Mouse (Mus musculus) kidney, postnatal 0 days (tissue): ENCODE results near the gene Tor1b. TPM values are rescaled to one million over a fixed set of nuclear protein-coding genes. Genes with fewer than 3 reads are reported as not detected.
"Not testable (repeated sequence)": the region's sequence is repeated elsewhere in the genome, so short reads cannot be mapped to it uniquely, and the experiment has no call there.

Source experiments
- ATAC-seq: fragments of 200-750 bp; cut with Nextera tagmentation; replicated peaks from 2 replicates; pipeline ENCODE4 v1.8.0; 2017; ENCODE audit warnings: low read depth, moderate number of reproducible peaks, moderate TSS enrichment, moderate library complexity; ENCODE audit not compliant: low FRiP score
- DNase-seq: peaks from one replicate; pipeline ENCODE4 v3.0.0-alpha.2; 2016; ENCODE audit warnings: low spot score
- H3K27ac ChIP-seq: fragments of 300-500 bp; sonication (generic); 2 replicates; pipeline ENCODE4 v1.5.1; 2014; ENCODE audit warnings: mild to moderate bottlenecking
- H3K27me3 ChIP-seq: fragments of 300-500 bp; sonication (generic); 2 replicates; pipeline ENCODE4 v1.6.1; 2014; ENCODE audit warnings: low read length, mixed read lengths; ENCODE audit not compliant: insufficient read depth
- H3K36me3 ChIP-seq: fragments of 300-500 bp; sonication (generic); 2 replicates; pipeline ENCODE4 v1.6.1; 2014; ENCODE audit warnings: low read length, mixed read lengths; ENCODE audit not compliant: insufficient read depth
- H3K4me1 ChIP-seq: fragments of 300-500 bp; sonication (generic); replicated peaks from 2 replicates; pipeline ENCODE4 v1.6.1; 2014; ENCODE audit warnings: antibody characterized with exemption, low read length, mixed read lengths; ENCODE audit not compliant: insufficient read depth
- H3K4me2 ChIP-seq: fragments of 300-500 bp; sonication (generic); 2 replicates; pipeline ENCODE4 v1.6.1; 2014; ENCODE audit warnings: mild to moderate bottlenecking, low read length, moderate library complexity, mixed read lengths
- H3K4me3 ChIP-seq: fragments of 300-500 bp; sonication (generic); replicated peaks from 2 replicates; pipeline ENCODE4 v1.5.1; 2014; ENCODE audit warnings: low read depth, low read length
- H3K9ac ChIP-seq: fragments of 300-500 bp; sonication (generic); 2 replicates; pipeline ENCODE4 v1.6.1; 2014; ENCODE audit warnings: low read depth, low read length
- H3K9me3 ChIP-seq: fragments of 300-500 bp; sonication (generic); replicated peaks from 2 replicates; pipeline ENCODE4 v1.6.1; 2016; ENCODE audit warnings: low read length, inconsistent platforms, mixed read lengths
- CTCF ChIP-seq: IDR thresholded peaks from 2 replicates; pipeline ENCODE4 v1.5.1; 2016; ENCODE audit warnings: antibody characterized with exemption, low read depth, mild to moderate bottlenecking, moderate library complexity
- WGBS: fragments of 180-500 bp; shearing (Covaris S2); extraction: QIAGEN DNeasy Blood & Tissue Kit; methylation state at CpG from one replicate; pipeline ENCODE4 v1.1.7; 2014; 5-methylcytosine and 5-hydroxymethylcytosine counted together
- polyA plus RNA-seq: library from polyadenylated mRNA; unstranded; fragments of >200 nt; fragmentation: Nextera tagmentation; extraction: Ambion mirVana; gene quantifications from 2 replicates; pipeline ENCODE4 v1.2.1, GENCODE M21; 2015

Gene Tor1b
- polyA plus RNA-seq, 1 experiment from 2014 or later: 34.8 TPM

DNA sequence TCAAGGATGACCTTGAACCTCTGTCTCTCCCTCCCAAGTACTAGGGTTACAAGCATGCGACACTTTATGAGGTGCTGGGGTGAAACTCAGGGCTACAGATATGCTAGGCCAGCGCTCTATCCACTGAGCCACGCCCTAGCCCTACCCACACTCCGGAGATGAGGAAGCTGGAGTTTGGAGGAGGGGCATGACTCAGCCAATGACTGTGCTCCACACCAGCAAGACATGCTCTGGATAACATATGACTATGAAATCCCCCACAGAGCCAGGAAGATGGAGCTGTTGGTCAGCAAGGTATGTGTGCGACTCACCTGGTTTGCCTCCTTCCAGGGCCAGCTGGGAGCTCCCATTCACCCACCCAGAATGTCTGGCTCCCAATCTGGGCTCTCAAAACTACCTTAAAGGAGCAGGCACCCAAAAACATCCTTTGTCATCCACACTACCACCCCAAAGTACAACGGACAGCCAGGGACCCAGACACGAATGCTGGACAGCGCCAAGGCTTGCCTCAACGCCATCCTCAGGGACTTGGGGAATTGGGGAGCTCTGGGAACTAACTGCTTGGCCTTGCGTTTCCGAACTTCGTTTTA, 23.8 kb upstream of the Tor1b start:
- no peaks in the 10 kb centered on the region for H3K36me3 ChIP-seq
- peaks cover 12% of the 10 kb centered on the region; the same call in 1 of the 2 replicates for H3K4me1 ChIP-seq
- H3K9me3 ChIP-seq: no peaks in the 10 kb centered on the region
- H3K4me2 ChIP-seq: peak overlapping the region; percentile 52
- no peak for TF ChIP-seq CTCF
- no peaks in the 10 kb centered on the region for H3K27me3 ChIP-seq
- 24% methylated on average over 12 of the region's 12 CpGs for WGBS
- H3K27ac ChIP-seq: no peak overlapping the region
- H3K9ac ChIP-seq: 0 out of 2 replicates have a peak overlapping the region, but pooled peaks have one; percentile 23
- no peak for DNase-seq
- H3K4me3 ChIP-seq: no peak overlapping the region
- 0 out of 2 replicates have a peak, but pooled peaks have one; percentile 59 for ATAC-seq

GRCm38 (mm10) chr2:30929483-30930045, 23.2 kb upstream of the Tor1b start, which contains the start of gene Ptges:
Ptges (minus strand) TSS chr2:30929863.
- 3% methylated on average over 23 of the region's 23 CpGs for WGBS
- TF ChIP-seq CTCF: peak; percentile 75
- no peaks in the 10 kb centered on the region for H3K36me3 ChIP-seq
- H3K9me3 ChIP-seq: no peaks in the 10 kb centered on the region
- DNase-seq (peak; percentile 84), ATAC-seq (peak; percentile 42)
- peak within 1 kb of the TSS; percentile 52 for H3K4me2 ChIP-seq
- no peak within 1 kb of the TSS for H3K27ac ChIP-seq
- no peaks in the 10 kb centered on the region for H3K27me3 ChIP-seq
- H3K9ac ChIP-seq: peak within 1 kb of the TSS; percentile 32; the same call in 1 of the 2 replicates
- H3K4me3 ChIP-seq: no peak within 1 kb of the TSS
- peaks cover 12% of the 10 kb centered on the region; the same call in 1 of the 2 replicates for H3K4me1 ChIP-seq

GRCm38 (mm10) chr2:30930846-30931245, 21.9 kb upstream of the Tor1b start:
- not testable (repeated sequence) for ATAC-seq, H3K9ac ChIP-seq, H3K4me3 ChIP-seq, H3K9me3 ChIP-seq, H3K36me3 ChIP-seq, H3K4me2 ChIP-seq, H3K27me3 ChIP-seq, H3K27ac ChIP-seq, DNase-seq
- 94% methylated on average over 2 of the region's 2 CpGs for WGBS
- H3K4me1 ChIP-seq: peaks cover 12% of the 10 kb centered on the region; the same call in 1 of the 2 replicates

GRCm38 (mm10) chr2:30931922-30932321, 20.8 kb upstream of the Tor1b start:
- 81% methylated on average over 3 of the region's 3 CpGs for WGBS
- DNase-seq (no peak), ATAC-seq (no peak)
- H3K9ac ChIP-seq: no peak overlapping the region
- H3K9me3 ChIP-seq: no peaks in the 10 kb centered on the region
- H3K4me3 ChIP-seq: no peak overlapping the region
- H3K36me3 ChIP-seq: no peaks in the 10 kb centered on the region
- H3K27me3 ChIP-seq: no peaks in the 10 kb centered on the region
- no peak for TF ChIP-seq CTCF
- peaks cover 12% of the 10 kb centered on the region; the same call in 1 of the 2 replicates for H3K4me1 ChIP-seq
- H3K4me2 ChIP-seq: no peak overlapping the region
- H3K27ac ChIP-seq: no peak overlapping the region

DNA sequence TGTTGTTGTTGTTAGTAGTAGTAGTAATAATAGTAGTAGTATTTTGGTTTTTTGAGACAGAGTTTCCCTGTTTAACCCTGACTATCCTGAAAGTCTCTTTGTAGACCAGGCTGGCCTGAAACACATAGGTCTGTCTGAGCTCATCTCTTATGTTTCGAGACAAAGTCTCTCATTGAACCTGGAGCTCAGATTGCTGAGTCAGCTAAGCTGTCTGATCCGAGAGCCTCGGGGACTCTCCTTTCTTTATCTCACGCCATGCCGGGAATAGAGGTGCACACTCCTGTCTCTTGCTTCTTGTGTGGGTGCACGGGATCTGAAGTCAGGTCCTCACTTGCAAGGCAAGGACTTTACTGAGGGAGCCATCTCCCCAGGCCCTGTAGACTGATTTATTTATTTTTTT, 19.7 kb upstream of the Tor1b start:
- WGBS: 77% methylated on average over 6 of the region's 6 CpGs
- Histone ChIP-seq H3K4me3 (no peak overlapping the region), H3K4me1 (peaks cover 12% of the 10 kb centered on the region; the same call in 1 of the 2 replicates), H3K9ac (no peak overlapping the region), H3K27me3 (no peaks in the 10 kb centered on the region), H3K9me3 (no peaks in the 10 kb centered on the region), H3K36me3 (no peaks in the 10 kb centered on the region), H3K27ac (no peak overlapping the region), H3K4me2 (no peak overlapping the region)
- no peak for ATAC-seq
- TF ChIP-seq CTCF: no peak
- DNase-seq: no peak

GRCm38 (mm10) chr2:30933917-30934450, 18.8 kb upstream of the Tor1b start:
- Histone ChIP-seq H3K27me3 (no peaks in the 10 kb centered on the region), H3K4me2 (no peak overlapping the region), H3K9me3 (no peaks in the 10 kb centered on the region), H3K9ac (no peak overlapping the region), H3K36me3 (no peaks in the 10 kb centered on the region), H3K4me3 (no peak overlapping the region), H3K27ac (no peak overlapping the region), H3K4me1 (peaks cover 9% of the 10 kb centered on the region; the same call in 1 of the 2 replicates)
- TF ChIP-seq CTCF: peak; percentile 97
- WGBS: 21% methylated on average over 7 of the region's 7 CpGs
- ATAC-seq (no peak), DNase-seq (peak; percentile 89)
